Mouse (Mus musculus) forebrain, embryonic 16.5 days (tissue): ENCODE measurements at regions not wholly inside any gene's neighbourhood (a gene's known extent, or its start where the extent isn't known, plus 50 kb on each side); places are given as distances from the start of the nearest gene placed in this dataset.

ENCODE experiments used
- ATAC-seq: fragments of 200-750 bp; cut with Nextera tagmentation; 2 replicates; pipeline ENCODE4 v1.8.0; 2017; ENCODE audit warnings: mild to moderate bottlenecking, moderate library complexity
- H3K27ac ChIP-seq: fragments of 300-500 bp; sonication (generic); 2 replicates; pipeline ENCODE4 v1.5.1; 2014; ENCODE audit warnings: low read length, control low read depth
- H3K27me3 ChIP-seq: fragments of 300-500 bp; sonication (generic); replicated peaks from 2 replicates; pipeline ENCODE4 v1.6.1; 2014; ENCODE audit warnings: low read length; ENCODE audit not compliant: control insufficient read depth, insufficient read depth
- H3K36me3 ChIP-seq: fragments of 300-500 bp; sonication (generic); 2 replicates; pipeline ENCODE4 v1.6.1; 2014; ENCODE audit not compliant: control insufficient read depth, insufficient read depth
- H3K4me1 ChIP-seq: fragments of 300-500 bp; sonication (generic); replicated peaks from 2 replicates; pipeline ENCODE4 v1.6.1; 2014; ENCODE audit warnings: low read length; ENCODE audit not compliant: control insufficient read depth, insufficient read depth
- H3K4me2 ChIP-seq: fragments of 300-500 bp; sonication (generic); 2 replicates; pipeline ENCODE4 v1.6.1; 2014; ENCODE audit warnings: mild to moderate bottlenecking, low read length, control low read depth
- H3K4me3 ChIP-seq: fragments of 300-500 bp; sonication (generic); replicated peaks from 2 replicates; pipeline ENCODE4 v1.5.1; 2014; ENCODE audit warnings: mild to moderate bottlenecking, low read length, control low read depth
- H3K9ac ChIP-seq: fragments of 300-500 bp; sonication (generic); replicated peaks from 2 replicates; pipeline ENCODE4 v1.6.1; 2014; ENCODE audit warnings: low read depth, low read length, control low read depth
- H3K9me3 ChIP-seq: fragments of 300-500 bp; sonication (generic); 2 replicates; pipeline ENCODE4 v1.6.1; 2016; ENCODE audit warnings: low read length; ENCODE audit not compliant: control insufficient read depth
- WGBS: fragments of 180-500 bp; shearing (Covaris S2); extraction: QIAGEN DNeasy Blood & Tissue Kit; methylation state at CpG from one replicate; pipeline ENCODE4 v1.1.7; 2014; 5-methylcytosine and 5-hydroxymethylcytosine counted together

GRCm38 (mm10) chr19:33072299-33072698, 315.0 kb downstream of the Pten start:
- no peak overlapping the region for H3K9ac ChIP-seq
- 91% methylated on average over 2 of the region's 2 CpGs for WGBS
- no peak for ATAC-seq

DNA sequence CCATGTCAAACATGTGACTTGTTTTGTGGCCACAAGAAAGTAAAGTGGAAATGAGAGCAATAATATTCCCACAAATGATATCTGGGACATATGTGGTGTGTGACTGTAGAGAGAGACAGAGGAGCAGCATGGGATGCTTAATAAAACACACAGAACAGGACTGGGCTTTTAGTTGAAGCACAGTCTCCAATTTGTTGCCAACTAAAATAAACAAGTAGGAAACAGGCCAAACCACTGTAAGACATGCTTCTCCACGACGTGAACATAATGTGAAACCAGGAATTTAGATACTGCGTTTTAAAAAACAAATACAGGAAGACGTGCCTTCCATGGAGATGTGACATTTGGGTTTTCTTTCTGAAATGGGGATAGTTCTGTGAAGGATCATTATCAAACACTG, 317.2 kb downstream of the Rnls start:
- no peak for ATAC-seq
- 79% methylated on average over 4 of the region's 4 CpGs for WGBS

More at GRCm38 (mm10) chr19:33072299-33072698, 315.0 kb downstream of the Pten start:
- Histone ChIP-seq H3K27me3 (no peaks in the 10 kb centered on the region), H3K36me3 (no peaks in the 10 kb centered on the region), H3K4me3 (no peak overlapping the region), H3K4me1 (no peaks in the 10 kb centered on the region), H3K9me3 (no peaks in the 10 kb centered on the region), H3K27ac (no peak overlapping the region), H3K4me2 (no peak overlapping the region)

DNA sequence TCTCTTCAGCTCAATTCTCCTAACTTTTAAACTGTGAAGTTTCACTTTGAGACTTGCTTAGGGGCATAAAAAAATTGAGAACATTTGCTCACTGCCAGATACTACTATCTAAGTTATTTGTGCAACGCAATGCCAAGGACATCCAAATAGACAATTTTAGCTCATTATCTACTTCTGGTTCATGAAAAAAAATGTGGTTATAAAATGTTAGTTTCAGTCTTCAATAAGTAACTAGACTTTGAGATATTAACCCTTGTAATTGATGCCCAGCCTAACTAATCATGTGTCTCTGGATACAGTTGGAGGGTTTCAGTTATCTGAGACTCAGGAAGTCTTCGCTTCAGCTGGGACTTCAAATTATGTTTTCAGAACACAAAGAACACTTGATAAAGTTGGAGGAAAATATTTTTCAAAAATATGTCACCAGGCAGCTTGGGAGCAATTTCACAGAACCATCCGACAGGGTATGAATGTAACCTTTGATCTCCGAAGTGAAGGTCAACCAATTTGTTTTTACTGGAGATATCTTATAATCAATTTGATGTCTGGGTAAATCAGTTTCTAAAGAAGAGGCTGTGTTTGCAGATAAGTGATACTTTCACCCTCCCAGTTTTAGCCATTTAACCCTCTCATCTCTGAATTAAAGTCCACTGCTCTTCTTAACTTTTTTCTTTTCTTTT, 313.3 kb downstream of the Rnls start:
- no peaks in the 10 kb centered on the region for H3K4me1 ChIP-seq
- H3K4me2 ChIP-seq, result no peak overlapping the region
- ATAC-seq, result no peak
- H3K9ac ChIP-seq, result no peak overlapping the region
- no peak overlapping the region for H3K4me3 ChIP-seq
- no peaks in the 10 kb centered on the region for H3K27me3 ChIP-seq
- H3K27ac ChIP-seq, result no peak overlapping the region
- no peaks in the 10 kb centered on the region for H3K36me3 ChIP-seq
- 94% methylated on average over 4 of the region's 4 CpGs for WGBS
- H3K9me3 ChIP-seq, result no peaks in the 10 kb centered on the region

More for the DNA sequence above, 317.2 kb downstream of the Rnls start:
- Histone ChIP-seq H3K27me3 (no peaks in the 10 kb centered on the region), H3K4me1 (no peaks in the 10 kb centered on the region), H3K36me3 (no peaks in the 10 kb centered on the region), H3K9me3 (no peaks in the 10 kb centered on the region), H3K9ac (no peak overlapping the region), H3K4me3 (no peak overlapping the region), H3K4me2 (no peak overlapping the region), H3K27ac (no peak overlapping the region)

DNA sequence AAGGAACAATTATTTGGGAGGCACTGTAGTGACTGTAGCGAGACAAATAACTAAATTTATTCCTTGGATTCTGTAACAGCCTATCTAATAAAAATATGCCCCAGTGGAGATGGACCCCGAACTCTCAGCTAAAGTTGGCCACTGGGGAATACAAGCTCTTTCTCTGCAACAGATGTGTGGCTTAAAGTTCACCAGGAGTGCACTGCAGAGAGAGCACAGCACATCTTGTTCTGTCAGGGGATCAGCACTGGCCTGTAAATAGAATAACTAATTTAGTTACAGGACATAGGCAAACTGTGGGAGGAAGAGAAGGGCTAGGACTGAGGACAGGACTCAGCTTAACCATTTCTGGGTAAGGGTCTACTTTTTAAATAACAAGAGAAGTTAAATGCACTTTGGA, 312.1 kb downstream of the Rnls start:
- Histone ChIP-seq H3K27ac (no peak overlapping the region), H3K4me2 (no peak overlapping the region), H3K9ac (no peak overlapping the region), H3K4me1 (no peaks in the 10 kb centered on the region), H3K36me3 (no peaks in the 10 kb centered on the region), H3K27me3 (no peaks in the 10 kb centered on the region), H3K4me3 (no peak overlapping the region), H3K9me3 (no peaks in the 10 kb centered on the region)
- 75% methylated on average over 2 of the region's 2 CpGs for WGBS
- no peak for ATAC-seq

GRCm38 (mm10) chr19:33081493-33081892, 310.6 kb downstream of the Rnls start:
- no peaks in the 10 kb centered on the region for H3K36me3 ChIP-seq
- ATAC-seq, result no peak
- no peaks in the 10 kb centered on the region for H3K4me1 ChIP-seq
- no peak overlapping the region for H3K4me3 ChIP-seq
- H3K9ac ChIP-seq, result no peak overlapping the region
- no peaks in the 10 kb centered on the region for H3K27me3 ChIP-seq
- no peak overlapping the region for H3K4me2 ChIP-seq
- 93% methylated on average over 3 of the region's 3 CpGs for WGBS
- no peak overlapping the region for H3K27ac ChIP-seq
- H3K9me3 ChIP-seq, result no peaks in the 10 kb centered on the region

- H3K9ac ChIP-seq, result no peak overlapping the region
These were observed 308.7 kb downstream of the Rnls start for GRCm38 (mm10) chr19:33083371-33083770.

GRCm38 (mm10) chr19:33084683-33085082, 307.4 kb downstream of the Rnls start:
- WGBS, result 78% methylated on average over 5 of the region's 5 CpGs
- no peaks in the 10 kb centered on the region for H3K4me1 ChIP-seq
- peak; percentile 68 for ATAC-seq

More at GRCm38 (mm10) chr19:33083371-33083770, 308.7 kb downstream of the Rnls start:
- Histone ChIP-seq H3K4me2 (no peak overlapping the region), H3K4me1 (no peaks in the 10 kb centered on the region), H3K27ac (no peak overlapping the region), H3K9me3 (no peaks in the 10 kb centered on the region), H3K27me3 (no peaks in the 10 kb centered on the region), H3K36me3 (no peaks in the 10 kb centered on the region), H3K4me3 (no peak overlapping the region)
- WGBS, result 77% methylated on average over 2 of the region's 2 CpGs
- ATAC-seq, result no peak

More at GRCm38 (mm10) chr19:33084683-33085082, 307.4 kb downstream of the Rnls start:
- Histone ChIP-seq H3K27ac (no peak overlapping the region), H3K36me3 (no peaks in the 10 kb centered on the region), H3K9ac (no peak overlapping the region), H3K9me3 (no peaks in the 10 kb centered on the region), H3K4me3 (no peak overlapping the region), H3K27me3 (no peaks in the 10 kb centered on the region), H3K4me2 (no peak overlapping the region)
